Mouse (Mus musculus): Measurements from ENCODE around the gene Nrn1l. TPM values are rescaled to one million over a fixed set of nuclear protein-coding genes. Genes with fewer than 3 reads are reported as not detected.

Gene Nrn1l
- total and polyA plus RNA-seq, 2 experiments from 2014 or later: 0.36 TPM; not detected in 1

DNA sequence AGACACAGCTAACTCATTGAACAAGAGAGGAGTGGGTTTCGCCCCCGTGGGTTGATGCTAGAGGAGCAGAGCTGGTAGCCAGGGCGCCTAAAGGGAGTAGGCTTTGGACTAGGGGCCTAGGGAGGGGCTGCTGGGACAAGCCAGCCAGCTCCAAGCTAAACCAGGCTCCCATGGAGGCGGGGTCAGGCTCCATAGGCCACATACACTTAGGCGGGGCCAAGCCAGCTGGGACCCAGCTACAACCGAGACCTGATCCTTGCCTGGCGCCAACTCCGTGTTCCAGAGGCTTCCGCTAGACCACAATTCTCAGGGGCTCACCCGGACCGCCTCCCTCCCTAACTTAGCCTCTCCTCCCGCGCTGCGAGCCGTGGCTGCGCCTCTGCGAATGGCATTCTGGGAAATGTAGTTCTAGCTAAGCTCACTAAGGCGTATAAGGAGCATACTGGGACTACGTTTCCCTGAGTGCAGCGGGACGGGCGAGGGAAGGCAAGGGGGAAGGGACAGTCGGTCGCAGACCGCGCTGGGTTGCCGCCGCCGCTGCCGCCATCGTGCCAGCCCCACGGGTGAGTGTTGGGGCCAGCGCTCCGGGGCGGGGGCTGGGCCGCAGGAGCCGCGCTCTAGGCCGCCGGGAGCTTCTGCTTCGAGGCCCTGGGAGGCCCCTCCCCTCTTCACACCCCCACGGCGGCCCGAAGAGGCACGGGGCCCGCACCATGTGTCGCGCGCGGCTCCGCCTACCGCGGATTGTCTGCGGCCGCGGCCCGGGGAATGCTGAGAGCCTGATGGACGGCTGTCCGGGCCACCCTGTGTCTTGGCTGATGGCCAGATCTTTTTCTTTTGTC, 33.0 kb upstream of the Nrn1l start, which contains the start of gene Nutf2:
TSS of gene Nutf2 (plus strand) at position 438 of the 839 bp plus-strand sequence.
- Histone ChIP-seq H3K4me3 (ENCODE audit: low read depth, low read length) (peak within 1 kb of the TSS; percentile 94), H3K9me3 (ENCODE audit: low read length) (no peaks in the 10 kb centered on the region), H3K36me3 (ENCODE audit: insufficient read depth) (no peaks in the 10 kb centered on the region), H3K27me3 (ENCODE audit: insufficient read depth, low read length) (no peaks in the 10 kb centered on the region), H3K4me2 (ENCODE audit: low read depth) (peak within 1 kb of the TSS; percentile 68), H3K27ac (ENCODE audit: low read depth, low read length) (peak within 1 kb of the TSS; percentile 92), H3K4me1 (ENCODE audit: insufficient read depth) (peaks cover 28% of the 10 kb centered on the region), H3K9ac (peak within 1 kb of the TSS; percentile 96)
- WGBS: 2% methylated on average over 42 of the region's 59 CpGs
- DNase-seq: peak; percentile 96
- ATAC-seq: peak; percentile 98
- no peak for TF ChIP-seq CTCF (IDR thresholded peaks at IDR 0.05; ENCODE audit: low read depth)

DNA sequence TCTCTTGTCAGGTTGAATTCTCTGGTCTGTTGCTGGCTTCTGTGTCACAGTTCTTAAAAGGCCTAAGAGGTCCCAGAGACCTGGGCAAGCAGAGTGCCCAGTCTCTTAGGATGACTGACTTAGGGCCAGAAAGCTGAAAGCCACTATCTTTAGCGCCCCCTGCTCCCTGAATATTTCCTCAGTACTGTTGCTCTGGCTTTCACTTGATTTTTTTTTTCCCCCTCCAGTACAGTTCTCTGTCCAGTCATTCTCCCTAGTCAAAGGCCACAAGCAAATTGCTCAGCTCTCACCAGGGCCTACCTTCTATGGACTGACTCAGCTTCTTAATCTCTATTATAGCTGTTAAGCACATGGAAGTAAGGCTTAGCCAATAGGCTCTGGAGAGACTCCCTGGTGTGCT, 31.4 kb upstream of the Nrn1l start:
- no peak for DNase-seq
- Histone ChIP-seq H3K4me3 (ENCODE audit: low read depth, low read length) (peak overlapping the region; percentile 94), H3K9ac (peak overlapping the region; percentile 96; the same call in 1 of the 2 replicates), H3K4me1 (ENCODE audit: insufficient read depth) (peaks cover 18% of the 10 kb centered on the region), H3K27ac (ENCODE audit: low read depth, low read length) (no peak overlapping the region), H3K9me3 (ENCODE audit: low read length) (no peaks in the 10 kb centered on the region), H3K36me3 (ENCODE audit: insufficient read depth) (peaks cover 10% of the 10 kb centered on the region), H3K4me2 (ENCODE audit: low read depth) (peak overlapping the region; percentile 68), H3K27me3 (ENCODE audit: insufficient read depth, low read length) (no peaks in the 10 kb centered on the region)
- peak; percentile 34 for TF ChIP-seq CTCF (IDR thresholded peaks at IDR 0.05; ENCODE audit: low read depth)
- ATAC-seq: no peak
- WGBS: 0% methylated on average over 1 of the region's 1 CpGs

DNA sequence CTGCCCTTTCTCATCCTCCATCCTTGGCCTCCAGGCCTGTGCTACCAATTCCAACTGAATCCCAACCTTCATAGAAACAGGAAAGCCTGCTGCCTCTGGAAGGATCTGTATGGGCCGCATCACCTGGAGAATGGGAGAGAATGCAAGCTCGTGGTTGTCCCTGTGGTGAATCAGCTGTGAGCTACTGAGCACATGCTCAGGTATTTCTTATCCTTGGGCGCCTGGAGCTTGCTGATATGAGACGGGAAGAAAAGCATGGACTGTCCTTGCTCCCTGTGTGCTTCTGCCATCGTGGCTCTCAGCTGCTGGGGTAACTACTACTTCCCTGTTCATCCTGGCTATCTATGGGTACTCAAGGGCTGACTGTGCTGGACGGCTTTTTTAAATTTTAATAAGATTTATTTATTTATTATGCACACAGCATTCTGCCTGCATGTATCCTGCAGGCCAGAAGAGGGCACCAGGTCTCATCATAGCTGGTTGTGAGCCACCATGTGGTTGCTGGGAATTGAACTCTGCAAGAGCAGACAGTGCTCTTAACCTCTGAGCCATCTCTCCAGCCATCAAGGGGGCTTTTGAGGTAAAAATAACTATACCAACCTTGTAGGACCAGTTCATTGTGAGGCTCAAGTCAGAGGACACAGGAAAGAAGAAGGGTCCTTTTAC, 26.9 kb upstream of the Nrn1l start:
- TF ChIP-seq CTCF (IDR thresholded peaks at IDR 0.05; ENCODE audit: low read depth): peak; percentile 56
- ATAC-seq (no peak), DNase-seq (no peak)
- Histone ChIP-seq H3K4me2 (ENCODE audit: low read depth) (no peak overlapping the region), H3K9ac (no peak overlapping the region), H3K27ac (ENCODE audit: low read depth, low read length) (no peak overlapping the region), H3K27me3 (ENCODE audit: insufficient read depth, low read length) (no peaks in the 10 kb centered on the region), H3K9me3 (ENCODE audit: low read length) (no peaks in the 10 kb centered on the region), H3K4me3 (ENCODE audit: low read depth, low read length) (no peak overlapping the region), H3K4me1 (ENCODE audit: insufficient read depth) (peaks cover 10% of the 10 kb centered on the region), H3K36me3 (ENCODE audit: insufficient read depth) (peaks cover 34% of the 10 kb centered on the region)
- 84% methylated on average over 6 of the region's 6 CpGs for WGBS

DNA sequence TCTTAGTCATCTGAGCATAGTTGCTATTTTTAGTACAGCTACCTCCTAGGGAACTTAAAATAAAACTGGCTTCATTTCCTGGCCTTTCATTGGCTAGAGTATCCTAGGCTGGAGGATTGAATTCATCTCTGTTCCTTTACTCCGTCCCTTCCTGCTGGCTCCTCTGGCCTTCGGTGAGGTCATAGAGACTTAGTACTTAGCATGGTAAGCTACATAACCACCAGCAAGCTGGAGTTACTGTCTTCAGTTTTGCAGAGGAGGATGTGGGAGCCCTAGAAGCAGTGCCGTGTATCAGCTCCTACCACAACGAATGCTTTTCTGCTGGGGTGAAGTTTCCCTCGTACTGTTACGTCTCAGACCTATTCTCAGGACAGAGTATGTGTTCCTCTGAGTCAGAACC, 19.1 kb upstream of the Nrn1l start:
- ATAC-seq (no peak), DNase-seq (no peak)
- H3K36me3 ChIP-seq (ENCODE audit: insufficient read depth): peaks cover 53% of the 10 kb centered on the region
- H3K9me3 ChIP-seq (ENCODE audit: low read length): no peaks in the 10 kb centered on the region
- no peaks in the 10 kb centered on the region for H3K4me1 ChIP-seq (ENCODE audit: insufficient read depth)
- TF ChIP-seq CTCF (IDR thresholded peaks at IDR 0.05; ENCODE audit: low read depth): no peak
- no peak overlapping the region for H3K9ac ChIP-seq
- H3K27ac ChIP-seq (ENCODE audit: low read depth, low read length): no peak overlapping the region
- no peaks in the 10 kb centered on the region for H3K27me3 ChIP-seq (ENCODE audit: insufficient read depth, low read length)
- 88% methylated on average over 6 of the region's 6 CpGs for WGBS
- no peak overlapping the region for H3K4me3 ChIP-seq (ENCODE audit: low read depth, low read length)
- no peak overlapping the region for H3K4me2 ChIP-seq (ENCODE audit: low read depth)

DNA sequence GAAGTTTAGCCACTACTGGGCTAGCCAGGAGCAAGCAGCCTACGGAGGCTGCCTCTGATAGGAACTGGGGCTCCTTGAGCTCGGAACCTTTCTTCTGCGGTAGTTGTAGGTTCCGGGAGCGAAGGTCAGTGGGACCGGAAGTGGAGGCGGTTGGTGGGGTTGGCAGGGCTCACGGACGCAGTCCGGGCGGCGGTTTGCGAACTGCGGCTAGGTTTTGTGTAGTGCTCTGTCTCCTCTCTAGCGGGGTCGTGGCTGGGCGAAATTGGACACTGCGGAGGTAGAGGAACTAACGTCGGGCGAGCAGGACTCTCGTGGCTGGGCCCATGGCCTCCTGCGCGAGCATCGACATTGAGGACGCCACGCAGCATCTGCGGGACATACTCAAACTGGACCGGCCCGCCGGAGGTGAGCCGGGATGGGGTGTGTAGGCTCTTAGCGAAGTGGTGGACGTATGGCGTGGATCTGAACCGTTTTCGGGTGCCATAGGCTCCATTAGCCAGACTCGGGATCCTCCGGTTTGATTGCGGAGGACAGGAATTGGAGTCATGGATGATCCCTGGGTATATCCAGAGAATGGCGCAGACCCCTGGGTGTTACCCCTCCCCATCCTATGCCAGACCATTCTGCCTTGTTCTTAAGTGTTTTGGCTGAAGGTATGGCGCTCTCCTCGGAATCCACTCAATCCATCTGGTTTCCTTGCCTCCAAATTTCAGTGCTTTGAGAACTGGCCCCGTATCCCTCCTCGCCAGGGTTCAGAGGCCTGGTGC, 12.4 kb upstream of the Nrn1l start, which contains the start of gene Edc4:
TSS of gene Edc4 (plus strand) at position 128 of the 767 bp plus-strand sequence.
- H3K4me3 ChIP-seq (ENCODE audit: low read depth, low read length): peak within 1 kb of the TSS; percentile 93
- ATAC-seq: peak; percentile 93
- H3K9ac ChIP-seq: peak within 1 kb of the TSS; percentile 92
- no peaks in the 10 kb centered on the region for H3K9me3 ChIP-seq (ENCODE audit: low read length)
- DNase-seq: peak; percentile 90
- H3K27ac ChIP-seq (ENCODE audit: low read depth, low read length): peak within 1 kb of the TSS; percentile 73
- peak within 1 kb of the TSS; percentile 67 for H3K4me2 ChIP-seq (ENCODE audit: low read depth)
- H3K36me3 ChIP-seq (ENCODE audit: insufficient read depth): peaks cover 51% of the 10 kb centered on the region
- peaks cover 10% of the 10 kb centered on the region; the same call in 1 of the 2 replicates for H3K4me1 ChIP-seq (ENCODE audit: insufficient read depth)
- H3K27me3 ChIP-seq (ENCODE audit: insufficient read depth, low read length): no peaks in the 10 kb centered on the region
- under 1% methylated on average over 45 of the region's 45 CpGs for WGBS
- TF ChIP-seq CTCF (IDR thresholded peaks at IDR 0.05; ENCODE audit: low read depth): no peak

DNA sequence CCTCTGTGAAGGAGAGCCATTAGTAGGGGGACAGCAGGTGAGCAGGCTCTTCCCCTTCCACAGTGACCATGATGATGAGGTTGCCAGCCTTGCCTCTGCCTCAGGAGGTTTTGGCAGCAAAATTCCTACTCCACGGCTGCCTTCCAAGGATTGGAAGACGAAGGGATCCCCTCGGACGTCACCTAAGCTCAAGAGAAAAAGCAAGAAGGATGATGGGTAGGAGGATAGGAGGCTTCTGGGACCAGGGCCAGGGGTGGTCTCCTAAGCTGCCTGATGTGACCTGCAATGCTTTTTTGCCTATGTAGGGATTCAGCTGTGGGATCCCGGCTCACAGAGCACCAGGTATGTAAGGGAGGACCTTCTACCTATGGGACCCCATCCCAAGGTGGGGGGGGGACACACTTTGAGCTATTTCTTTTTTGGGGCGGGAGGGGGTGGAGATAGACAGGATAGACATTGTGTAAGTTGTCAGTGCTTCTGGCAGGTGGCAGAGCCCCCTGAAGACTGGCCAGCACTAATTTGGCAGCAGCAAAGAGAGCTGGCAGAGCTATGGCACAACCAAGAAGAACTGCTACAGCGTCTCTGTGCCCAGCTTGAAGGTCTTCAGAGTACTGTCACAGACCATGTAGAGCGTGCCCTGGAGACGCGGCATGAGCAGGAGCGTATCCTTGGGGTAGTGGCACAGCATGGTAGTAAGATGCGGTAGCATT, 3.5 kb upstream of the Nrn1l start:
- H3K4me3 ChIP-seq (ENCODE audit: low read depth, low read length): no peak overlapping the region
- TF ChIP-seq CTCF (IDR thresholded peaks at IDR 0.05; ENCODE audit: low read depth): no peak
- no peaks in the 10 kb centered on the region for H3K4me1 ChIP-seq (ENCODE audit: insufficient read depth)
- no peaks in the 10 kb centered on the region for H3K9me3 ChIP-seq (ENCODE audit: low read length)
- no peak overlapping the region for H3K27ac ChIP-seq (ENCODE audit: low read depth, low read length)
- peaks cover 85% of the 10 kb centered on the region for H3K36me3 ChIP-seq (ENCODE audit: insufficient read depth)
- ATAC-seq (no peak), DNase-seq (no peak)
- H3K27me3 ChIP-seq (ENCODE audit: insufficient read depth, low read length): no peaks in the 10 kb centered on the region
- H3K4me2 ChIP-seq (ENCODE audit: low read depth): no peak overlapping the region
- 78% methylated on average over 12 of the region's 12 CpGs for WGBS
- H3K9ac ChIP-seq: no peak overlapping the region

Data from forebrain, postnatal 0 days (tissue).